Mouse (Mus musculus): ENCODE measurements around the gene Ptprr.
A peak's percentile ranks its signal among the peaks of the same experiment; 100 is the strongest.

Ptprr gene

DNA sequence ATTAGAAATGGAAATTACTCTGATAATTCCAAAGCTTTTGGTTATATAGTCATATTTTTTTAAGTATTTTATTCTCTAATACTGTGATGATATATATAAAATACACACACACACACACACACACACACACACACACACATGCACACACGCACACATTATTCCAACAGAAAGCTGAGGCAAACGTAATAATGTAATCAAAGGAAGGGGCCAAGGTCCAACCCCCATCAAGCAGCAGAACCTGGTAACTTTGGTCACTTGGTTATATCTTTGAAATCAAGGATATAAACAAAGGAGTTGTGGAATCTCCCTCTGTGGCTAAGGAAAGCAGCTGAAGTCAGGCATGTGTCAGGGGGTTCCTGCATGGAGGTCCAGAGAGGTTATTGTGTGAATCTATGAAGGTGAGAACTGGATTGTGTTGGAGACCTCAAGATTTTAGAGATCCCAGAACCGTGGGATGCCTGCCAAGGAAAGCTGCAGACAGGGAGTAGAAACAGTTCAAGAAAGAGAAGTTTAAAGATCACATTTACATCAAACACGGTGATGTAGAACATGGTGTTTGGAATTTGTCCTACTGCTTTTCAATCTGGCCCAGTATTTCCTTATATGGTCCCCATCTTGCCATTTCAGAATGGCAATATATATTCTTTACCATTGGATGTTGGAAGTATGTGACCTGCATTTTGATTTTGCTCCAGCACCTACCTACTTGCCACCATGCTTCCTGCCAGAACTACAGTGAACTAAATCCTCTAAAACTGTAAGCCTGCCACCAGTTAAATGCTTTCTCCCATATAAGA, 98.1 kb downstream of the Ptprr start:
- no peak for DNase-seq (ENCODE audit: inconsistent ontology term)

DNA sequence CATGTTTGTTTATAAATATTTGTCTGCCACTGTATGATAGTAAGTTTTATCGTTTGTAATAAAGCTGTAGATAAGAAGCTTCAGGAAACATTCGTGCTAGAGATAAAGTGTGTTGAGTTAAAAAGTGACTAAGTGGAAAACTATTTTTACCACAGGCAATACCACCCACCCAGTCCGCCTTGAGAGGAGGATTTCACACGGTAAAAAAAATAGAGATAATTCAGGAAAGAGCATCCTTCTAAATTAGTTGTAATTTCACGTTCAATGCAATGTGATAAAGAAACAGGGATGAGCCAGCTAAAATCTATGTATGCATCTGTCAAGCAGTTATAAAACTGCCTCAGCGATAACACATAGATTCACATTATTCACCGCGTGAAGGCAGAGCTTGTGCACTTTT, 99.0 kb downstream of the Ptprr start:
- DNase-seq (ENCODE audit: inconsistent ontology term) = no peak

DNA sequence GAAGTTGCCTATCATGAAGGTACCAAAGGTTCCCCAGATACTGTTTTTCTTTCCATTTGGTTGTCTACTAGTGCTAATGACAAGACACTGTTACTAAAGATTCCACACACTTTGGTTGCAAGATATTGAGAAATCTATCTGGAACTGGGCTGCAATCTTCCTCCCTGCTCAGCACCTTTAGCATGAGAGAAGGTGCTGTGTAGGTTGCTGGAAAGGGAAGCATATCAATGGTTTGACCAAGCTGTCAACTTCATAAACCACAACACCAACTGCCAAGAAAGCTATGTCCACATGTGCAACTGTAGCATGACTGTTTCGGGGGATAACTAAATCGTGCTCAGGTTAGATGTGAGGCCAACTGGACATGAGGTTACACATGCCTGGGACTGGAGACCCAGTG, 103.5 kb downstream of the Ptprr start:
- DNase-seq (ENCODE audit: inconsistent ontology term) = no peak

DNA sequence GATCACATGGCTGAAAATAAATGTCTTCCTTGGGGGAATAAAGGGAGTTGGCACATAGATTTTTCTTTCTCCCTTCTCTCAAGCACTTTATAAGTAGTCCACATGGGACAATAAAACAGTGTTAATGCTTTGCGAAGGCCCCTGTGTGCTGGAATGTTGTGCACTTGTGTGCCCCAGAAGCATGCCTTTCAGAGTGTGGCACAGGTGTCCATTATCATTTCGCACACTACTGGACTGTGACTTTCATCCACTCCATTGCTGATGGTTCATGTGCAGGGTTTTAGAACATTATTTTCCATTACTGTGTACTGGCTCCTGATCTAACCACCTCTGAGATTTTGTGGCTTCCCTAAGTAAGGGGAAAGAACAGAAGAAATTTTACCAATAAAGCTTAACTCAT, 105.8 kb downstream of the Ptprr start:
- DNase-seq (ENCODE audit: inconsistent ontology term) = no peak

DNA sequence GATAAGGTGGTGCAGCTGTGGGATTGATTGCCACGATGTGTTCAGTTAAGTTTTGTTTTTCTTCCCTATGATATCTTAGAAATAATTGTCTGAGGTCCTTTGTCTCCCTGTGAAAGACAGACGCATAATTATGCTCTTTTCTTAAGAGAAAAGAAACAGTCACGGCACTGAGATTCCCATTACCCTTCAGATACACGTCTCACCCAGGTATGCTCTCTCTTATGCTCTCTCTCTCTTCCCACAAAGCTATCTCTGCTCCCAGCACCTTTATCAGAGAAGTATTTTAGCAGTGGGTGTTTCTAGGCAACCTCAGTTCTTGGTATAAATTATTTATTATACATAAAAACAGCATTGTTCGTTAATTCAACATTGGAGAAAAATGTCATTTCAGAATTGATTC, 107.4 kb downstream of the Ptprr start:
- no peak for DNase-seq (ENCODE audit: inconsistent ontology term)

- DNase-seq (ENCODE audit: inconsistent ontology term) = no peak
These were observed 112.4 kb downstream of the Ptprr start for GRCm38 (mm10) chr10:116130401-116130800.

DNA sequence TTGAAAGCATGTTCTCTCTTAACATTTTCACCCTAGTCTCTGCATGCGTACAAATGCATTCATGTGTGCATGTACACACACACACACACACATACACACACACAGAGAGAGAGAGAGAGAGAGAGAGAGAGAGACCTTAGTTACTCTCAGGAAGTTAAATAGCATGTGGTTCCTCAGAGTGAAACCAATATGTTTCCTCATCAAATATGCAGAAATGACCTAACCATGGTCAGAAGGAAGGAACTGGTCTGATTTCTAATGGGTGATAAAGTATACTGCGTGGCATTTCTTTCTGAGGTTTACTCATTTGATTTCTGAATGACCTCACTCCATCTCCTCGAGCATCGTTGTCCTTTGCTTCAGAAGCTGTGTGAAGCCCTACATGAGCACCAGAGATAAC, 113.2 kb downstream of the Ptprr start:
- no peak for DNase-seq (ENCODE audit: inconsistent ontology term)

- DNase-seq (ENCODE audit: inconsistent ontology term) = no peak
These were observed 114.2 kb downstream of the Ptprr start for GRCm38 (mm10) chr10:116132233-116132632.

GRCm38 (mm10) chr10:116135187-116135586, 117.2 kb downstream of the Ptprr start:
- no peak for DNase-seq (ENCODE audit: inconsistent ontology term)

DNA sequence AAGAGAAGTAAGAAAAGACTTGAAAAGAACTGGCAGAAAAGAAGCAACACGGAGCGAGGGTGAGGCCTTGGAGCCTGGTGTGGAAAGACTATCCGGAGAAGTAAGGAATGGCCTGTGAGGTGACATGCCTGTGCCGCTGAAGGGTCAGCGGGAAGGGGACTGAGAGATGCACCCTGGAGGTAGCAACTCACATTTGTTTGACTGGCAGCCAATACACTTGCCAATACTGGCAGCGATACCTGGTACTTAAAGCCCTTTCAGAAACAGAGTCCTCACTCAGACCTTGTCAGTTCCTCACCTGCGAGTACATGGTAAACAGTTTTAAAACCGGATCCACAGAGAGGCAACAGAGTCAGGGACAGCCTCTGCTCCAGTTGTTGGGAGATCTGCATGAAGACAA, 122.2 kb downstream of the Ptprr start:
- DNase-seq (ENCODE audit: inconsistent ontology term) = no peak

DNA sequence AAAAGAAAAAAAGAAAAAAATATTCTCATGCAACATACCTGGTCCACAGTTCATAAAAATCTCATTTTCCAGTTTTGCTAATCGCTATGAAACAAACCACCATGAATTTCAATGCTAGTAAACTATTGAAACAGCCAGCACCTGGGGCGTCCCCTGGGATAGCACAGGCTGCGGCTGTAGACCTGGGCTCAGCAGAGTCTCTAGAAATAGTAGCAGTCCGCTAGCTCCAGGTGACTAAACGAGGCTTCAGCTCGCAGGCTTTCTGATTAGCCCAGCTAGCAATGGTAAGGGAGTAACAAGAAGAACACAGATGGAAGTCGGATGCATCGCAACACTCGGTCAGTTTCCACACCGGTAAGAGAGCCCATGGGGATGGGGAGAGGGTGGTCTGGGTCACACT, 125.7 kb downstream of the Ptprr start:
- DNase-seq (ENCODE audit: inconsistent ontology term) = no peak

- no peak for DNase-seq (ENCODE audit: inconsistent ontology term)
These were observed 128.1 kb downstream of the Ptprr start for GRCm38 (mm10) chr10:116146091-116146490.

DNA sequence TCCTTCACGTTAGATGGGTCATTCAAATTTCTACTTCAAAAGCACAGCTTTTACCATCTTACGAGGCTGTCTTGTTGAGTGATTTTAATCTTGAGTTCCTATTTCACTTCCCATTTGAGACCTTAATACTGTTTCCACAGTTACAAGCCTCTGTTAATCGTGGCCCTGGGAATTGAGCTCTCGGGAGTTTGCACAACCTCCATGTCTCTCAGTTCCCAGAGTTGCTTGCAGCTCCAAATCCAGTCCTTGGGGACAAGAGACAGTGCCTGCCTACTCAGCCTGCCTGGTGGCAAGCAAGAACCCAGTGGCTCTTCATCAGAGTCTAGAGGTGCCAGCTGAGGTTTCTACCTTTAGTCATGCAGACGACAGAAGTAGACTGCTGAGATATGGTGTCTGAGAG, 136.7 kb downstream of the Ptprr start:
- DNase-seq (ENCODE audit: inconsistent ontology term) = no peak

- DNase-seq (ENCODE audit: inconsistent ontology term) = no peak
These were observed 138.7 kb downstream of the Ptprr start for GRCm38 (mm10) chr10:116156699-116157098.

GRCm38 (mm10) chr10:116162338-116162737, 144.3 kb downstream of the Ptprr start:
- no peak for DNase-seq (ENCODE audit: inconsistent ontology term)

DNA sequence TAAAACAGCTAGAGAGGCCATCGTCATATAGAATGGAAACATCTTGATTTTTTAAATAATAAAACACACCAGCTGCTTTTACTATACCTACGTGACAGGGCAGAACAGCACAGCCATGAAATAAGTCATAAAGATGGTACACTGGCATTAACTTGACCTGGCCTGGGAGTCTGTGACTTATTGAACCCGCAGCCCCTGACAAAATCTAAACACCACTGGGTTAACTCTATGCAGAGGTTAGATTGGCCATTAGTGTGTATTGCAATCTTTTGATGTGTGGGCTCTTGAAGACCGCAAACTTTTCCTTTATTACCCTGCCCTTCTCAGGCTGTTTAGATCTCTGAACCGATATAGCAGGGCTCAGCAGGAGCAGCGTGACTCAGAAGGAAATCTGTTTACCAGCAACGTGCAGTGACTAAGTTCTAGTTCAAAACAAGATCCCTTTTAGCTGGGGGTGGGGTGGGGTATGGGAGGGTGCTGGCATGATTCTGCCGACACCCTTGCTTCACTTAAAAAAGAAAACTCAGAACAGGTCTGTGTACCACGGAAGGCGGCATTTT, 157.4 kb downstream of the Ptprr start:
- DNase-seq (ENCODE audit: inconsistent ontology term) = no peak

- DNase-seq (ENCODE audit: inconsistent ontology term) = peak; percentile 42
These were observed 159.6 kb downstream of the Ptprr start for GRCm38 (mm10) chr10:116177390-116178179.

DNA sequence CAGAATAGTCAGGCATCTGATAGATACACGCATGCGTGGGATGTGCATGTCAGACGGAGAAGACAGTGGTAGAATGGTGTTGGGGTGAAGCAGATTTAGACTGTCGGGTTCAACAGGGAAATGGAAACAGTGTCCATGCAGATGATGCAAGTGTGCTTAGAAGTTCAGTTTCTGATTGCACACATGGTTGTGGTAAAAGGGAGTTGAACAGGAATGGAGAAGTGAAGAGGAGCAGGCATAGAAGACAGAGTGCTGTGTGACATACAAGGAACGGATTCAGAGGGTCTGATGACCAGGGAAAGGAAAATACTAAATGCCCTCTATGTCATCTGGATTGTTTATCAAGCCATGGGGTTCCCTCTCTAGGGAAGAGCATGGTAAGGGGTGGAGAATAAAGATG, 163.2 kb downstream of the Ptprr start:
- DNase-seq (ENCODE audit: inconsistent ontology term) = no peak

- DNase-seq (ENCODE audit: inconsistent ontology term) = no peak
These were observed 164.2 kb downstream of the Ptprr start for GRCm38 (mm10) chr10:116182221-116182620.

- DNase-seq (ENCODE audit: inconsistent ontology term) = no peak
These were observed 165.2 kb downstream of the Ptprr start for GRCm38 (mm10) chr10:116183258-116183657.

- DNase-seq (ENCODE audit: inconsistent ontology term) = no peak
These were observed 173.7 kb downstream of the Ptprr start for GRCm38 (mm10) chr10:116191724-116192123.

GRCm38 (mm10) chr10:116192293-116192692, 174.3 kb downstream of the Ptprr start:
- DNase-seq (ENCODE audit: inconsistent ontology term) = no peak

DNA sequence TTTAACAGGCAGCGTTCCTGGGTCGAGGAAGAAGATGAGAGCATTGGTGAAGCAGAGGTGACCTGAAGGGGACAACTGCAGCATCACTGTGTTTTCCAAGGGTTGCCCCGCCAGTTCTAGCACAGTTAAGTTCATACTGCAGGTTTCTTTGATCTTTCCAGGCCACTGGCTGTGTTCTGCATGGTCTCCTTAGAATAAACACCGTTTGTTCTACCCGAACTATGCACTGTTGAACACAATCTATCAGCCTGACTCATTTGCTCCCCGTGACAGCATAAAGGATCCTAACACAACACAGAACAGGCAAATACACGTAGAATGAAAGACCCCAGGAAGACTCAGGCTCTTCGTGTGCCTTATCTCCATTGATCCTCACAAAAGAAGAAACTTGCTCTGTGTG, 176.4 kb downstream of the Ptprr start:
- DNase-seq (ENCODE audit: inconsistent ontology term) = peak; percentile 59

All from Muller cell, postnatal 12 days (primary cell).